Mouse (Mus musculus) spleen, adult 2 months (tissue): ENCODE measurements around the gene Prpsap1. TPM values are rescaled to one million over a fixed set of nuclear protein-coding genes. Genes with fewer than 3 reads are reported as not detected.

ENCODE experiments used
- DNase-seq, 2 experiments: peaks; one replicate each; pipeline versions ENCODE4 v3.0.0 to v3.0.0-alpha.2; 2012 to 2021; ENCODE audit warnings: low spot score in 2 of 2, low read depth in 1 of 2
- H3K27ac ChIP-seq: fragments of 200-500 bp; 2 replicates; pipeline ENCODE4 v1.5.1; 2012; ENCODE audit warnings: low read length, inconsistent platforms; ENCODE audit not compliant: insufficient read depth
- H3K27me3 ChIP-seq: fragments of 200-500 bp; 2 replicates; pipeline ENCODE4 v1.6.1; 2012; ENCODE audit warnings: mild to moderate bottlenecking, moderate library complexity, low read length, inconsistent platforms; ENCODE audit not compliant: control insufficient read depth, insufficient read depth
- H3K36me3 ChIP-seq: fragments of 200-500 bp; 2 replicates; pipeline ENCODE4 v1.6.1; 2012; ENCODE audit warnings: mild to moderate bottlenecking, low read length, inconsistent platforms; ENCODE audit not compliant: control insufficient read depth, insufficient read depth
- H3K4me1 ChIP-seq: fragments of 200-500 bp; 2 replicates; pipeline ENCODE4 v1.6.1; 2011; ENCODE audit warnings: inconsistent platforms; ENCODE audit not compliant: control insufficient read depth, insufficient read depth, insufficient read length
- H3K4me3 ChIP-seq: fragments of 200-500 bp; 2 replicates; pipeline ENCODE4 v1.5.1; 2011; ENCODE audit warnings: mild to moderate bottlenecking, inconsistent platforms; ENCODE audit not compliant: insufficient read depth, insufficient read length; ENCODE audit errors: extremely low read depth
- CTCF ChIP-seq: fragments of 200-500 bp; IDR thresholded peaks from 2 replicates; pipeline ENCODE4 v1.5.1; 2011; ENCODE audit warnings: mild to moderate bottlenecking, inconsistent platforms; ENCODE audit not compliant: insufficient read depth, insufficient read length, insufficient replicate concordance; ENCODE audit errors: extremely low read depth
- POLR2A ChIP-seq: fragments of 200-500 bp; IDR thresholded peaks from 2 replicates; pipeline ENCODE4 v1.6.1; 2011; ENCODE audit warnings: low read depth, low read length, inconsistent platforms
- WGBS: fragments of 180-500 bp; shearing (Covaris S2); methylation state at CpG from one replicate; pipeline ENCODE4 v1.1.7; 2018; 5-methylcytosine and 5-hydroxymethylcytosine counted together
- polyA plus RNA-seq: library from polyadenylated mRNA; depleted of rRNA; stranded (reverse); fragments of >200 nt; gene quantifications from 2 replicates; pipeline ENCODE4 v1.2.3, GENCODE M21; 2012

Gene Prpsap1
- polyA plus RNA-seq, 1 experiment: 62.1 TPM

GRCm38 (mm10) chr11:116466141-116466540, 27.9 kb downstream of the Prpsap1 start, which contains the start of gene Qrich2:
Qrich2 (minus strand) TSS chr11:116466241.
- Histone ChIP-seq H3K4me3 (no peak within 1 kb of the TSS), H3K27ac (no peak within 1 kb of the TSS), H3K36me3 (peaks cover 9% of the 10 kb centered on the region), H3K27me3 (no peaks in the 10 kb centered on the region), H3K4me1 (no peaks in the 10 kb centered on the region)
- WGBS: 70% methylated on average over 20 of the region's 20 CpGs
- TF ChIP-seq CTCF: no peak
- TF ChIP-seq POLR2A: no peak
- no peak for DNase-seq

DNA sequence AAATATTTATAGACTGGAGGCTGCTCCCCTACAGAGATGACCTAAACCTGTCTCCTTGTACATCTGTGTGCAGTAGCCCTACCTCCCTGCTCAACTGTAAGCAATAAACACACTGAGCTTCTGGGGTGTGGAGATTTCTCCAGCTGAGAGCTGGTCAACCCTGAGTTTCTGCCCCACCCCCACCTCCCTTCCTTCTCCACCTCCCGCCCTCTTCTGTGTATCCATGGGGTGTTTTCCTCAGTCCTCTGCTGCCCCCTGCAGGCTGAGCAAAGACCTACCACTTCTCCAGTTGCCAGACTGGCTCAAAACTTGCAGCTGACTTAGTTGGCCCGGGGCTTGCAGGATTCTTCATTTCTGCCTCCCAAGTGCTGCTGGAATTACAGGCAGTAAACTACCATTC, 30.2 kb downstream of the Prpsap1 start:
- TF ChIP-seq CTCF: peak; percentile 82; the same call in 1 of the 2 replicates
- no peak for TF ChIP-seq POLR2A
- peak; percentile 50 to 76 for DNase-seq
- Histone ChIP-seq H3K4me1 (no peaks in the 10 kb centered on the region), H3K4me3 (no peak overlapping the region), H3K27me3 (no peaks in the 10 kb centered on the region), H3K36me3 (no peaks in the 10 kb centered on the region), H3K27ac (no peak overlapping the region)
- 0% methylated on average over 2 of the region's 2 CpGs for whole genome bisulfite sequencing

DNA sequence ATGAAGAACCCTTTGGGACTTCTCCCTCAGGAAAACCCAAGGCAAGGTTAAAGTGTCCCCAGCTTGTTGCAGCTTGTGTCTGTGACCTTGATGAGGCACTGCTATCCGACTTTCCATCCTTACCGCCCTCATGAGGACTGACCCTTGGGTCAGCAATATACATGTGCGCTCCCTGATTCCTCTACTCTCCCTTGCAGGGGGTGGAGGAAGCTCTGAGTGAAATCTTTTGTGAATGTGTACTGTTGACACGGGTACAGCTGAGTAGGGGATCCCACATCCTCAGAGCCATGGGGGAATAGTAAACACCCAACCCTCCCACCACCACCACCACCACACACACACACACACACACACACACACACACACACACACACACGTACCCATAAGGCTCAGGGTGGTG, 30.7 kb downstream of the Prpsap1 start:
- Histone ChIP-seq H3K4me1 (no peaks in the 10 kb centered on the region), H3K36me3 (no peaks in the 10 kb centered on the region), H3K27me3 (no peaks in the 10 kb centered on the region), H3K27ac (no peak overlapping the region), H3K4me3 (no peak overlapping the region)
- TF ChIP-seq POLR2A: no peak
- TF ChIP-seq CTCF: no peak
- 72% methylated on average over 5 of the region's 5 CpGs for WGBS
- no peak for DNase-seq

GRCm38 (mm10) chr11:116459786-116460185, 34.2 kb downstream of the Prpsap1 start:
- H3K4me3 ChIP-seq: no peak overlapping the region
- H3K27ac ChIP-seq: no peak overlapping the region
- no peaks in the 10 kb centered on the region for H3K36me3 ChIP-seq
- no peak for TF ChIP-seq POLR2A
- no peak for TF ChIP-seq CTCF
- no peak for DNase-seq
- 75% methylated on average over 4 of the region's 4 CpGs for WGBS
- no peaks in the 10 kb centered on the region for H3K27me3 ChIP-seq
- H3K4me1 ChIP-seq: no peaks in the 10 kb centered on the region

- Histone ChIP-seq H3K36me3 (no peaks in the 10 kb centered on the region), H3K27me3 (no peaks in the 10 kb centered on the region), H3K4me3 (no peak overlapping the region), H3K4me1 (no peaks in the 10 kb centered on the region), H3K27ac (no peak overlapping the region)
- TF ChIP-seq POLR2A (no peak), CTCF (no peak)
- WGBS: 70% methylated on average over 8 of the region's 8 CpGs
- no peak for DNase-seq
Observed at GRCm38 (mm10) chr11:116456234-116456633, 37.8 kb downstream of the Prpsap1 start.

DNA sequence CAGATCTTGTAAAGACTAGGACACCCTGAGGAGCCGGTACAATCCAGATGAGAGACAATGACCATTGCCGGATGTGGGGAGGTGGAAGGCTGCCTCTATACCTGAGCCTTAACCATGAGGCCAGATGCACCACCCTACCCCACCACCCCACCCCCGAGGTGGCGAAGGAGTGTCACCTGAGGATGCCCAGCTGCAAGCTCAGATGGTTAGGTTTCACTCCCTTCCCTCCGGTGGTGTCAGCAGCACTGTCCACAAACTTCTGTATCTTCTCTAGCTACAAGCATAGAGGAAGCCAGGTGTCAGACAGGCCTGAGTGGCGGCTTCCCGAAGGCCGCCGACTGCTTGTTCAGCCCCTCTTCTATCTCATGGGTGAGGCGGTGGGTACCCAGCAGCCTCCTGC, 40.1 kb downstream of the Prpsap1 start:
- no peak overlapping the region for H3K27ac ChIP-seq
- H3K4me3 ChIP-seq: no peak overlapping the region
- peak in 1 of 2 experiments; percentile 37 for DNase-seq
- no peaks in the 10 kb centered on the region for H3K36me3 ChIP-seq
- H3K27me3 ChIP-seq: no peaks in the 10 kb centered on the region
- no peaks in the 10 kb centered on the region for H3K4me1 ChIP-seq
- TF ChIP-seq POLR2A: no peak
- TF ChIP-seq CTCF: no peak
- WGBS: 91% methylated on average over 10 of the region's 10 CpGs

DNA sequence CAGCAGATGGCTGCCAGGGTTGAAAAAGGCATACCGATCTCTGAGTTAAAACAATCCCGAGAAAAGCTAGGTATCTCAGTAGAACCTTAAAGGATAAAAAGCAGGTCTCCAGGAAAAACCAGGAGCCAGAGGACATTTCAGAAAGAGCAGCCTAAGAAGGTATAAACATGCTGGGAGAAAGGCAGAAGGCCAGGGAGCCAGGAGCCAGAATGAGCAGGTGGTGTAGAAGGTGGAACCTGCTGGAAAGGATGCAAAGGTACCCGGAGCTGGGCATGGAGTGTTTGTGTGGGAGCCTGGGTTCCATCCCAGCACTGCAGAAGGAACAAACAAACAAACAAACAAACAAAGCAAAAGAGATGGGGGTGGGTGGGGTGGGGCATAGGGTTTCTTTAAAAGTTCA, 44.7 kb downstream of the Prpsap1 start:
- Histone ChIP-seq H3K4me1 (peaks cover 3% of the 10 kb centered on the region; the same call in 1 of the 2 replicates), H3K27me3 (no peaks in the 10 kb centered on the region), H3K4me3 (no peak overlapping the region), H3K27ac (no peak overlapping the region), H3K36me3 (no peaks in the 10 kb centered on the region)
- TF ChIP-seq POLR2A (no peak), CTCF (no peak)
- 93% methylated on average over 3 of the region's 3 CpGs for WGBS
- no peak for DNase-seq

DNA sequence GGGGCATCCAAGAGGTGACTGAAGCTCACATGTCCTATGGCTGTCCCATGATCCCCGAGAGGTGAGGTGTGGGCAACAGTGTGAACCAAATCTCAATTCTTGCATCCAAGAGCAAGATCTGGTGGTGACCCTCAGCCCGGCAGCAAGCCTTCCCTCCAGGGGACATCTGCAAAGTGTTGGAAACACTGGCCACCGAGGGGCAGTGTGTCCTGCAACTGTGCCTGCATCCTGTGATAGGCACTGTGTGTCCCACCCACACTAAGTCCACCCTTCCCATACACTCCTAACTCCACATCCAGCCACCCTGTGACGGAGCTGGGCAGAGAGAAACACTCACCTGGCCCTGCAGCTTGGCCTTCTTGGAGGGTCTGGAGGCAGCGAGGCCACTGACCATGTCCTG, 46.2 kb downstream of the Prpsap1 start:
- Histone ChIP-seq H3K36me3 (no peaks in the 10 kb centered on the region), H3K27me3 (no peaks in the 10 kb centered on the region), H3K4me3 (no peak overlapping the region), H3K4me1 (peaks cover 3% of the 10 kb centered on the region; the same call in 1 of the 2 replicates), H3K27ac (no peak overlapping the region)
- WGBS: 76% methylated on average over 5 of the region's 5 CpGs
- TF ChIP-seq CTCF: no peak
- no peak for TF ChIP-seq POLR2A
- DNase-seq: no peak
